Mouse (Mus musculus): ENCODE measurements around the gene Tff3. TPM values are rescaled to one million over a fixed set of nuclear protein-coding genes. Genes with fewer than 3 reads are reported as not detected.

Tff3 gene
- total and polyA plus RNA-seq, 3 experiments, result not detected

DNA sequence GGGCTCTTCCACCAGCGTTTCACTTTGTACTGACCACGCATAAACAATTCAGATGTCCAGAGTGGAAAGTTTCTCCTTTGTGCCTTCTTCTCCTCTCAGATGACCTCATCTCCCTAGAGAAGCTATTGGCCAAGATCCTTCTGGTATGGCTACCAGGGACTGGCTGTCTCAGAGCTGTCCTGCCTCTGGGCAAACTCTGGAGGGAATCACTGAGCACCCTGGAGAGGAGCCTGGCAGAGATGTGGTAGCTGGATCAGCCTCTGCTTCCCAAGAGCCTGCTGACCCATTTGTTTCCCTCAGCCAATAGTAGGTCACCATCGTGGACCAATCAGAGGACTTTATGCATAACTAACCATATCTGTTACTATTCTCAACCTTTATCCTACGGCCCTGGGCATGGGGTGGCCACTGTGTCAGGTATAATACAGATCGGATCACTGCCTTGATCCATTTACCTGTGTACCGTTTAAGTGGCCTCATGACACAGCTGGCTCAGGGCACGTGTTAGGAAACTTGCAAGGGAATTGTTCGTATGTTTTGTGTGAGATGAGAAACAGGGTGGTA is 26.4 kb downstream of the Tff3 start:
- no peak overlapping the region for H3K27ac ChIP-seq (ENCODE audit: insufficient read depth, low read depth)
- no peaks in the 10 kb centered on the region for H3K4me1 ChIP-seq (ENCODE audit: control insufficient read depth in 1 of 2, insufficient read depth in 2 of 2)
- no peaks in the 10 kb centered on the region for H3K9me3 ChIP-seq (replicated peaks; ENCODE audit: low read length)
- no peak overlapping the region for H3K4me3 ChIP-seq (replicated peaks in 1 of 3; ENCODE audit: low read depth in 2 of 3, low read length in 2 of 3, poor library complexity in 1 of 3)
- peaks cover 6% of the 10 kb centered on the region for H3K27me3 ChIP-seq (replicated peaks)
- no peaks in the 10 kb centered on the region for H3K79me2 ChIP-seq (replicated peaks; ENCODE audit: control insufficient read depth, extremely low read depth, insufficient read depth, poor library complexity, severe bottlenecking)
- no peak overlapping the region for H3K4me2 ChIP-seq (ENCODE audit: insufficient read depth, low read depth, poor library complexity, severe bottlenecking)
- dilution Hi-C loops (cut with MboI; ENCODE audit: extremely low pct_ligation_motif_present, extremely low pct_unique_long_range_greater_than_20kb, low sequenced_read_pairs) (no loop called here), in situ Hi-C loops (cut with MboI; ENCODE audit: low pct_ligation_motif_present, low pct_unique_long_range_greater_than_20kb, low sequenced_read_pairs) (no loop called here)
- no peak for DNase-seq (ENCODE audit: extremely low read depth)
- no peak overlapping the region for H3K9ac ChIP-seq (ENCODE audit: insufficient read depth, low read depth)
- TF ChIP-seq HCFC1 (IDR thresholded peaks at IDR 0.05; ENCODE audit: low read depth, low read length) (no peak), CHD2 (IDR thresholded peaks at IDR 0.05; ENCODE audit: low read length) (no peak)
- peaks cover 0 to under 1% of the 10 kb centered on the region in 2 experiments for H3K36me3 ChIP-seq (replicated peaks in 1 of 2; ENCODE audit: control insufficient read depth in 1 of 2, insufficient read depth in 1 of 2, low read length in 1 of 2)

DNA sequence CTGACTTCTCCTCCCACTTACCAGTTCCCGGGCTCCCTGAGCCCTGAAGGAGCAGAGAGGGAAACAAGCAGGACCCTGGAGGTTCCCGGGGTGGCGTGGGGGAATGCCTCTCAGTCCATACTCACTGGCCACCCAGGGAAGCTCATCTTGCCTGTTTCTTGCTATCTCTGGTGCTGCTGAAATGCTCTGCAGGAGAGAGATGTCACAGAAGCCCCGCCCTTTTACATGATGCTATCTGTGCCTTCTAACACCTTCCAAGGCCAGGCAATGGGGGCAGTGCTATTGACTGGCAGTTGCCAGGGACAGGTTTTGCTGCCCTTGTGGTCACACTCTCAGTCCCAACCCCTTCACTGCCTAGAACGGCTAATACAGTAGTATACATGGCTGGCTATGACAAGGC is 30.7 kb downstream of the Tff3 start:
- H3K4me1 ChIP-seq (ENCODE audit: control insufficient read depth in 1 of 2, insufficient read depth in 2 of 2), result no peaks in the 10 kb centered on the region
- H3K27me3 ChIP-seq (replicated peaks), result peaks cover 4% of the 10 kb centered on the region
- H3K27ac ChIP-seq (ENCODE audit: insufficient read depth, low read depth), result no peak overlapping the region
- TF ChIP-seq CHD1 (IDR thresholded peaks at IDR 0.05; ENCODE audit: low read depth, low read length) (no peak), HCFC1 (IDR thresholded peaks at IDR 0.05; ENCODE audit: low read depth, low read length) (no peak), ELF1 (IDR thresholded peaks at IDR 0.05; ENCODE audit: low read depth, low read length) (no peak), GABPA (IDR thresholded peaks at IDR 0.05; ENCODE audit: insufficient replicate concordance, low read depth, low read length) (no peak), MXI1 (IDR thresholded peaks at IDR 0.05; ENCODE audit: low read depth, low read length) (no peak), MAX (IDR thresholded peaks at IDR 0.05; ENCODE audit: low read length) (no peak), CHD2 (IDR thresholded peaks at IDR 0.05; ENCODE audit: low read length) (no peak), USF1 (IDR thresholded peaks at IDR 0.05; ENCODE audit: low read depth, low read length) (no peak)
- dilution Hi-C loops (cut with MboI; ENCODE audit: extremely low pct_ligation_motif_present, extremely low pct_unique_long_range_greater_than_20kb, low sequenced_read_pairs) (no loop called here), in situ Hi-C loops (cut with MboI; ENCODE audit: low pct_ligation_motif_present, low pct_unique_long_range_greater_than_20kb, low sequenced_read_pairs) (no loop called here)
- peaks cover 0 to 2% of the 10 kb centered on the region in 2 experiments for H3K36me3 ChIP-seq (replicated peaks in 1 of 2; ENCODE audit: control insufficient read depth in 1 of 2, insufficient read depth in 1 of 2, low read length in 1 of 2)
- DNase-seq (ENCODE audit: extremely low read depth), result no peak
- no peak overlapping the region for H3K4me2 ChIP-seq (ENCODE audit: insufficient read depth, low read depth, poor library complexity, severe bottlenecking)
- H3K9me3 ChIP-seq (replicated peaks; ENCODE audit: low read length), result no peaks in the 10 kb centered on the region
- no peak overlapping the region for H3K9ac ChIP-seq (ENCODE audit: insufficient read depth, low read depth)
- no peaks in the 10 kb centered on the region for H3K79me2 ChIP-seq (replicated peaks; ENCODE audit: control insufficient read depth, extremely low read depth, insufficient read depth, poor library complexity, severe bottlenecking)
- H3K4me3 ChIP-seq (replicated peaks in 1 of 3; ENCODE audit: low read depth in 2 of 3, low read length in 2 of 3, poor library complexity in 1 of 3), result no peak overlapping the region

DNA sequence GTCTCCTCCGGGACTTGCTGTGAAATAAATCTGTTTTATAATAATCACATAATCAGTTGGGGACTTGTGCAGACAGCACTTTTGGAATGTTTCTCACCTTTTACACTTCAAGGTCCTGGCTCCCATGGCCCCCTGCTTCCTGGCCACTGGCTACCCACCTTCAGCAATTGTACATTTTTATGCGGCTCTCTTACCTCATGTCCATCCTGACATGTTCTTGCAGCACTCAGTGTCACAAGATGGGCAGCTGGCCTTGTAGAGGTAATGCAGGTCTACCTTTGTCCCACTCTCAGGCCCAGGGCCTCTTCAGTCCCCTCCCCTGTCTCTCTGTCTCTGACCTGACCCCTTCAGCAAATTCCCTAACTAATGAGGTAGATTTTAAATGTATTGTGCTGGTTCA is 32.6 kb downstream of the Tff3 start:
- H3K9ac ChIP-seq (ENCODE audit: insufficient read depth, low read depth), result no peak overlapping the region
- DNase-seq (ENCODE audit: extremely low read depth), result no peak
- H3K4me2 ChIP-seq (ENCODE audit: insufficient read depth, low read depth, poor library complexity, severe bottlenecking), result no peak overlapping the region
- in situ Hi-C loops (cut with MboI; ENCODE audit: low pct_ligation_motif_present, low pct_unique_long_range_greater_than_20kb, low sequenced_read_pairs), result no loop called here
- no peaks in the 10 kb centered on the region for H3K4me1 ChIP-seq (ENCODE audit: control insufficient read depth in 1 of 2, insufficient read depth in 2 of 2)
- TF ChIP-seq SMC3 (IDR thresholded peaks at IDR 0.05; ENCODE audit: low read depth, low read length), result no peak
- no peak for TF ChIP-seq TBP (conservative IDR thresholded peaks at IDR 0.05; ENCODE audit: low read depth, low read length)
- H3K79me2 ChIP-seq (replicated peaks; ENCODE audit: control insufficient read depth, extremely low read depth, insufficient read depth, poor library complexity, severe bottlenecking), result no peaks in the 10 kb centered on the region
- peaks cover 6% of the 10 kb centered on the region for H3K9me3 ChIP-seq (replicated peaks; ENCODE audit: low read length)
- peaks cover 2% of the 10 kb centered on the region for H3K27me3 ChIP-seq (replicated peaks)
- H3K27ac ChIP-seq (ENCODE audit: insufficient read depth, low read depth), result no peak overlapping the region
- dilution Hi-C loops (cut with MboI; ENCODE audit: extremely low pct_ligation_motif_present, extremely low pct_unique_long_range_greater_than_20kb, low sequenced_read_pairs), result no loop called here
- no peak overlapping the region for H3K4me3 ChIP-seq (replicated peaks in 1 of 3; ENCODE audit: low read depth in 2 of 3, low read length in 2 of 3, poor library complexity in 1 of 3)
- peaks cover 7 to 8% of the 10 kb centered on the region in 2 experiments for H3K36me3 ChIP-seq (replicated peaks in 1 of 2; ENCODE audit: control insufficient read depth in 1 of 2, insufficient read depth in 1 of 2, low read length in 1 of 2)

All from CH12.LX (cell line).